Mouse (Mus musculus): ENCODE measurements around the gene Aox2.

The Aox2 gene

DNA sequence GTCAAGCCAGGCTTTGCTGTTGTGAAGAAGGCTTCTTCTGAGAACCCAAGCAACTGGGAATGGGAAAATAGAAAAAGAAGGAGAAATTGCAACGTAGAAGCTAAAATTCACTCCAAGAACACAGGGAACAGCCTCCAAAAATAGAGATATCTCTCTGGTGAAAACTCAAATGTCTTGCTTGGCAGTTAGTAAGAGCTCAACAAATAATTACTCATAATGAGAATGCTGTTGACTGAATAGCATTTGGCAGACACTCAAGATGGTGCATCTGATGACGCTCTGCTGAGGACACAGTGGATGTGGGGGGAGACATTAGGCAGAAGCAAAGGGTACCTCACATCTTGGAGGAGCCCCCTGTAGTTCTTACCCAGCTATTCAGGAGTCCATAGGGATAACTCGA is 10.0 kb downstream of the Aox2 start:
- no peak for DNase-seq (ENCODE audit: low read depth, low spot score)

DNA sequence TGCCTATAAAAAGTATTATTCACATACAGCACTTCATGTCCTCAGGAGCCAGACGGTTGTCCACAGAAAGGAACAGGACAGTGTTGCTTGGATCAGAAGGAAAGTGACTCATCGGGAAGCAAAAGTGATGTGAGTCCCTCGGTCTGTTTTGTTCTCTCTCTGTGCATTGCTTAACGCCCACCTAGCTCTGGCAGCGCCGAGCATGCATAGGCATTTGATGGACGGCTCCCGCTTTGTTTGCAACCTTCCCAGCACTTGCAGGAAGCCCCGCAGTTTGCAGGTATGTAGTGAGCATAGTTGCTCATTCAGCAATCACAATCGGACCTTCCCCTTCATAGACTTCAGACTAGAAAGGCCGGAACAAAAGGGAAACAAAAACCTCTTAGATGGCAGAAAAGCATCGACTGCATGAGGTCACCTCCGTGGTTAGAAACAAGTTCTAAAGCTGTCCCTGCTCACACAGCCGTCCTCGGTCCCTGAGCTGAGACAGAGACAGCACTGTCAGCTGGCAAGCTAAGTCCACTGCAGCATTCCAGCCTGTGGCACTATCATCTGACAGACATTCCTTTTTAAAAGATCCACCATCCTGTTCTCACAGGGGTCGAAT is 11.8 kb downstream of the Aox2 start:
- DNase-seq (ENCODE audit: low read depth, low spot score) = peak; percentile 70

DNA sequence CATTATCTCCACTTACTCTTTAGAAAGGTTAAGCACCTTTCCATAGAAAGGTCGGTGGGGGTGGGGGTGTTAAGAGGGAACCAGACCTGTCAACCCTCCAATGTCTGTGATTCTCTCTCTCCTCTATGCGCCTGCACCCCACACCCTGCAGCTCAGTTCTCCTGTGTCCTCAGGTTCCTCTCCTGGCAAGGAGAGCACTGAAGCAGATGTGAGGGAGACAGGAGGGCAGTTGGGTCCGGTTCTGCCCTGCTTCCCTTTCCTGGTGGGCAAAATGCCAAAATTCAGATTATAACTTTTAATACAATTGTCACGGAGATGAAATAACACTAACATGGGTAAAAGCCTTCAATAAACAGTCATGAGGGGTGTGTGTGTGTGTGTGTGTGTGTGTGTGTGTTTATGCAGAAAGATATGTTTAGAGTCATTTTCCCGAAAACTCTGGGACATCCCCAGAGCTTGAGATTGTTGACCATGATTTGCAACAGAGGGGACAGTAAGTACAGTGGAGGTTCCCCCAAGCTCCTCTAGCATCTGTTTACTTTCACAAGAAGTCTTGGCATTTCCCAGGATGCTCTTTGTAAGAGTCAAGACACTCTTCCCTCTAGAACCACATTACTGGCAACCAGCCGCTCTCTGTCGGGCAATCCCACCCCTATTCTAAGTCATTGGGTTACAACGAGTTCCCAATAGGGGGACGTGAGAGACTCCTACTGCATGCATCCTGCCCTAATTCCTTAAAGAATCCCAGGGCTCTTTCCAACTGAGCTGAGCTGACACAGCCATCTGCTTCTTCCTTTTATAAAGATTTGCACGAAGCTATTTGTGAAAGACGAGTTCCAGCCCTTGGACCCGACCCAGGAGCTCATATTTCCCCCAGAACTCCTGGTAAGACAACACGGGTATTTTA is 13.5 kb downstream of the Aox2 start:
- DNase-seq (ENCODE audit: low read depth, low spot score) = no peak

GRCm38 (mm10) chr1:58294730-58295129 is 16.6 kb downstream of the Aox2 start:
- DNase-seq (ENCODE audit: low read depth, low spot score) = no peak

- peak; percentile 92 for DNase-seq (ENCODE audit: low read depth, low spot score)
Measured at GRCm38 (mm10) chr1:58296278-58296677, 18.2 kb downstream of the Aox2 start.

DNA sequence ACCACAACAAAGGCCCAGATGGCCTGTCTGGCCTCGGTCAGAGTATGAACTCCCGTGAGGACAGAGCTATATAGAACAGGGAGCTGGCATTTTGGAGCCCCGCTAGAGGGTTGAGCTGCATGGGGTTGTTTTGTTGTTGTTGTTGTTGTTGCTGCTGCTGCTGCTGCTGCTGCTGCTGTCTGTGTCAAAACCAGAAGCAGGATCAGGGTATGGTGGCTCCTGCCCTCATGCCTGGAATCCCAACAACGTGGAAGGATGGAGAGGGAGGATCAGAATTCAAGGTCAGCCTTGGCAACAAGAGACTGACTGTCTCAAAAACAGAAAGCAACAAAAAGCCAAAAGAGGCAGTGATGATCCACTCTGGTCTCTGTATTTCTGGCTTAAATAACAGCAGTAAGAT is 18.7 kb downstream of the Aox2 start:
- no peak for DNase-seq (ENCODE audit: low read depth, low spot score)

- DNase-seq (ENCODE audit: low read depth, low spot score) = no peak
Measured at GRCm38 (mm10) chr1:58298347-58298746, 20.2 kb downstream of the Aox2 start.

DNA sequence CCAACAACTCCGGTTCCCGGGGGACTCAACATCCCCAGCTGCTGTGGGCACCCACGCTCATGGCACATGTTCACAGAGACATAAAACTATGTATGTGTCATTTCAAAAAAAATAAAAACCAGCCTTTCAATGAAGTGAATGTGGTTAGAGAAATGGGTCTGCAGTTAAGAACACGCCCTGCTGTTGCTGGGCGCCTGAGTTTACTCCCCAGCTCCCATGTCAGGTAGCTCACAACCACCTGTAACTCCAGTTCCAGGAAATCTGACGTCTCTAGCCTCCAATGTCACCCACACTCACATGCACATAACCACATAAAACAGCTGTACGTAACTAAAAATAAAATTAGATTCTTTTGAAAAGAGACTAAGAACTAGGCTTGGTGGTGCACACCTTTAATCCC is 22.9 kb downstream of the Aox2 start:
- DNase-seq (ENCODE audit: low read depth, low spot score) = no peak

DNA sequence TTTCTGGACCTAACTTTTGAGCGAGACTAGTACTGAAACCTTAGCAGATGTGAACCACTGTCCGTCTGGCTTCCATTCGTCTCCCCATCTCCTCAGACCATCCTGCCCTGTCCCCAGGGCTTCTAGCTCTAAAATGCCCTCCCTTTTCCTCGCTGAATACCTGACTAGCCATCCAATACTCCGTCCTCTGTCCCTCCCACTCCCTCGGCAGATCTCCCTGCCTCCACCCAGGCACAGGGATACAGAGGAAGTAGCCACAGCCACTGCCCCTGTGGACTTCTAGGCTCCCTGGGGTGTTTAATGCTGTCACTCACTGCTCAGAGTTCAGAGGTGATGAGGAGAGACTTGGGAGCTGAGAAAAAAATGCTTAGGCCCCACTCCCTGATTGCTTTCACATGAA is 23.9 kb downstream of the Aox2 start:
- no peak for DNase-seq (ENCODE audit: low read depth, low spot score)

DNA sequence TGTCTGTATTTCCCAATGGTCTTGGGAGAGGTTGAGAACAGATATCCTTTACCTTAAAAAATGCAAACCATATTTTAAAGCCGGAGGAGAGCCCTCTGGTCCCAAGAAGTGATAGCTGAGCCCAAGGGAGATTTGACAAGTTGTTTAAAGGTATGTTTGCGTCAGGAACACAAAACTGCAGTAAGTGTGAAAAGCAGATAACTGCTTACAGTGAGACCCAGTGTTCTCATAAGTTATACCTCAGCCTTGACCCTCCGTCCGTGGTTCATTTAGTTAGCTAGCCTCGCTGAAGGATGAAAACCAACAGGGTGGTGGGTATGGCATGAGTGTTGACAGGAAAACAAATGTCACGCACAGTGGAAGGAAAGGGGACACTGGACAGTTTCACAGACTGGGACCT is 24.9 kb downstream of the Aox2 start:
- DNase-seq (ENCODE audit: low read depth, low spot score) = no peak

GRCm38 (mm10) chr1:58303726-58304125 is 25.6 kb downstream of the Aox2 start:
- DNase-seq (ENCODE audit: low read depth, low spot score) = peak; percentile 40

- peak; percentile 82 for DNase-seq (ENCODE audit: low read depth, low spot score)
Measured at GRCm38 (mm10) chr1:58304296-58304695, 26.2 kb downstream of the Aox2 start.

DNA sequence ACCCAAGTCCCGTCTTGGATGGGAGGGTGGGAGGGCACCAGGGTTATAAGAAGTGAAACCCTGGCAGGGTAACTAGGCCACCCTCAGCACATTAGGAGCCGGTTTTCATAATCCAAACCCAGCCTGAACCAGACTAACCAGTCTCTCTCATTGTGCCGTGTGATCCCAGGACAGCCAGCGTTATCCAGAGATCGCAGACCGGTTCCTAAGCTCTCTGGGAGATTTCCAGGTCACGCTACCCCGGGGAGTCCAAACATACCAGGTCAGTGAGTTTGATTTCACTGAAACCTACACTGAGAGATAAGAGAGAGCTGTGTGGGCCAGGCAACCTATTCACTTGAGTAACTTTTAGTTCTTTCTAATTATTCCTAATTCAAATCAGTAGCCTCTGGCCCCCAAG is 29.1 kb downstream of the Aox2 start:
- no peak for DNase-seq (ENCODE audit: low read depth, low spot score)

DNA sequence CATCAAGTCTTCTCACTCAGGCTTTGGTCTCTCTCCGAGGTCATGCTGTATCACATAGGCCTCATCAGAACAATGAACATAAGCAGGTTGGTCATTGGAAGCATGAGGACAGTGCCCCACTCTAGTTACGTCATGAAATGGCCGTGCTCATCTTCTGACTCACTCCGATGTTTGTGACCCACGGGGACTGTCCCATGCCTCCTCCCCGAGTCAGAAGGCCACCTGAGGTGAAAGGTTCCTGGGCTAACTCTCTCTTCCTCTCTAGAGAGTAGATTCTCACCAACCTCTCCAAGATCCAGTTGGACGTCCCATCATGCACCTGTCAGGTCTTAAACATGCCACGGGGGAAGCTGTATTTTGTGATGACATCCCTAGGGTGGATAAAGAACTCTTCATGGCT is 30.5 kb downstream of the Aox2 start:
- DNase-seq (ENCODE audit: low read depth, low spot score) = no peak

GRCm38 (mm10) chr1:58309853-58310252 is 31.7 kb downstream of the Aox2 start:
- no peak for DNase-seq (ENCODE audit: low read depth, low spot score)

DNA sequence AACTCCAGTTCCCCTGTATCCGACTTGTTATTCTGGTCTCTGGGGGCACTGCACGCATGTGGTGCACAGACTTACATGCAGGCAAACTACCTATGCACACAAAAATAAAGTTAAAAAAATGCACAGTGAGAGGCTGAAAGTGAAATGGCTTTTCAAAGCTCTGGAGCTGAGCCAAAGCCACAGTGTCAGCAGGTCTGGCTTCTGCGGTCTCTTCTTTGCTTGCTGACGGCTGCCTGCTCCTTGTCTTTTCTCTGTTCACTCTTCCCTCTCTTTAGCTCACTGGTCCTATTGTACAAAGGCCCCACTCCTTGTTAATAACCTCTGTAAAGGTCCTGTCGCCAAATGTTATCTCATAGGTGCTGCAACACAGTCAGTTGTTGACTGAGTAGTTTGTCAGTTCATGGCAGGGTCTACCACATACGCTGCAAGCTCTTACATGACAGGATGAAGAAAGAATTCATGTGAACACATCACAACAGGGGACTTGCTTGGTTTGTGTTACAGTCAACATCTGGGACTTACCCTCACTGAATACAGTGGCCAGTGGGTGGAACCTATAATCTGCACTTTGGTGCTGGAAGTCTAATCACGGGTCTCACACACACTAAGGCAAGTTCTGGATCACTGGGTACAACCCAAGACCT is 33.2 kb downstream of the Aox2 start:
- DNase-seq (ENCODE audit: low read depth, low spot score) = no peak

DNA sequence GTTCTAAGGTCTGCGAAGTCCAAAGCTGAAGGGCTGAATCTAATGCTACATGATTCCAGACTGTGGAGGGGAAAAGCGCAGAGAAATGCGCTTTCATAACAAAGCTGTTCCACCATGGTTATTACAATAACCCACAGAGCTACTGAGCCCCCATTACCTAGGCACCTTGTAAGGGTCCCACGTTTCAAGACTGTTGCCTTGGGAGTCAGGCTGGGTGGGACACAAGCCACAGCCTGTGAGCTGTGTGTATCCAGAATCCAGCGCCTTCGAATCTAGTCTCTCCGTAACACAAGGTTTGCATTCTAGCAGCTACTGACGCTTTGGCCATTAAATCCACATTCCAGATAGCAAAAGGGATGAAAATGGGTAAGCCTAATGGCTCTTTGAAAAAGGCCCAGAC is 35.0 kb downstream of the Aox2 start:
- no peak for DNase-seq (ENCODE audit: low read depth, low spot score)

DNA sequence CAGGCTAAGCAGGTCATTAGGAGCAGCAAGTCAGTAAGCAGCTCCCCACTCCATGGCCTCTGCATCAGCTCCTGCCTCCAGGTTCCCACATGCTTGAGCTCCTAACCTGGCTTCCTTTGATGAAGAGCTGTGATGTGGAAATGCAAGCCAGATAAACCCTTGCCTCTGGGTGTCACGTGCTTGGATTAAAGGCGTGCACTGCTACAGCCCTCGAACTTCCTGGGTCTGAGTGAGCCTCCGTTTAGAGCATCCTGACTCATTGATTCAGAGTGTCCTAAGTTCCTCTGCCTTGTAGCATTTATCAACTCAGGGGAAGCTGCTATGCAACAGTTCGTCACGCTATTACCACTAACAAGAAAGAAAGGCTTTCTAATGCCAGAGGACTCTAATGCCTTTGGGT is 37.4 kb downstream of the Aox2 start:
- no peak for DNase-seq (ENCODE audit: low read depth, low spot score)

DNA sequence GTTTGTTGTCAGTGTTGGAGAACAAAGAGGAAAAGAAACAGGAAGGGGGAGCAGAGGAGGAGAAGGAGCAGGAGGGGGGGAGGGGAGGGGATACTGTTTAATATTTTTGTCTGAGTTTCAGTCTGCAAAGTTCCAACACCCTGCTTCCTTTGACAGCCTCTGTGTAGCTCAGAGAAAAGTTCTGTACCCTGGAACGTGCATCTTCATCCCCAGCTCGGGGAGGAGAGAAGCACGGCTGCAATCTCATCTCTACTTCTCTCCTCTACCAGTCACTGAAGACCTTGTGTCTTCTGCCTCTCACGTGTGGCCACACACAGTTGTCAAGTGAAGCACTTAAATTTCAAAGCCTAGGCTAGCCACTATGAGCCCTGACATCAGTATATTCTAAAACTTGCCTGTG is 55.1 kb downstream of the Aox2 start:
- DNase-seq (ENCODE audit: low read depth, low spot score) = no peak

DNA sequence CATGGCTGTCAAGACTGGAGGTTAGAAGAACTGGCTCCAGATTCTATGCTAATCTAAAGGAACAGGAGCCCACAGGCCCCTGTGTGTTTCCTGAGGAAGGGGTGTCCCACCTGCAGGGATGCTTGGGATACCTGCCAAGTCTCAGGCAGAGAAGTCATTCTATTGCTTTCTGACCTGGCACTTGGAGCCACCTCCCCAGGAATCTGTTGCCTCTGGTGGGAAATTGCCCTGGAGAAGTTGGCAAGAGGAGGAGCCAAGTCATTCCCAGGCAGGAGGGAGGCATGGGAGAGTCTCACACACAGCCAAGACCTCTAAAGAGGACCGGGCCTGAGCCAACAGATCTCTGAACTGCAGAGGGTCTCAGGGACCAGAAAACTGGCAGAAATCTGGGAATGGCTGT is 61.8 kb downstream of the Aox2 start:
- no peak for DNase-seq (ENCODE audit: low read depth, low spot score)

- no peak for DNase-seq (ENCODE audit: low read depth, low spot score)
Measured at GRCm38 (mm10) chr1:58341576-58341975, 63.5 kb downstream of the Aox2 start.

DNA sequence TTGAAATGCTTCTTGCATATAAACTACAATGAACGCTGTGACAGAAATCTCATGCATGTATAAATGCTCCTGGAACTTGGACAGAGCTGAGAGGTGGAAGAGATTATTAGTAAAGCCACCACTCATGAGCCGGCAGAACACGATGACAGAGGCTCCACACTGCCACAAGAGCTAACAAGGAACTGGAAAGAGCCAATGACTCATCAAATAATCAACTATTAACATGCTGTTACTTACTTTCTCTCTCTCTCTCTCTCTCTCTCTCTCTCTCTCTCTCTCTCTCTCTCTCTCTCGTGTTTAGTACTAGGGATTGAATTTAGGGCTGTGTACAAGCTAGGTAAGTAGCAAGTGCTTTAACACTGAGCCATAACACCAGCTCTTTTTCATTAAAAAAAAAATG is 65.7 kb downstream of the Aox2 start:
- DNase-seq (ENCODE audit: low read depth, low spot score) = no peak

- no peak for DNase-seq (ENCODE audit: low read depth, low spot score)
Measured at GRCm38 (mm10) chr1:58344570-58344969, 66.4 kb downstream of the Aox2 start.
